Mouse (Mus musculus): ENCODE measurements around the gene Pla2g4e. TPM values are rescaled to one million over a fixed set of nuclear protein-coding genes. Genes with fewer than 3 reads are reported as not detected.

Gene Pla2g4e
- polyA plus RNA-seq, 1 experiment from 2014 or later = 1.8 TPM

DNA sequence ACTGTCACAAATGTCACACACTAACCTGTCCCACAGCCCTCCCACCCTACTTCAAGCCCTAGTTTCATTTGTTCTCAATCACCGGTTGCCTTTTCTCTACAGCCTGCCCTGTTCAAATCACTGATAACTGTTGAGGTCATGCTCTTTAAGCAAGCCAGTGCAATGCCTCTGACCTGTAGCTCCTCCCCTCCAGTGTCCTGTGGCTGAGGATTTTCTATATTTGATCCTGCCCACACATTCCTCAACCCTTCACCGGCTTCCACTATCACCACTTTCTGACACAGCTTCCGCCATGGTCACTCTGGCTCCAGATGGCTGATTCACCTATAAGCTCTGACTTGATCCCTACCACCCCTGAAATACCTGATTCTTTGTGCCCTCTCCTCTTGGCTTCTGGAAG lies 97.1 kb downstream of the Pla2g4e start:
- H3K27ac ChIP-seq (replicated peaks) = no peak overlapping the region
- peaks cover 3% of the 10 kb centered on the region; the same call in 1 of the 2 replicates for H3K27me3 ChIP-seq
- no peaks in the 10 kb centered on the region for H3K4me1 ChIP-seq
- no peaks in the 10 kb centered on the region for H3K36me3 ChIP-seq
- no peak overlapping the region for H3K4me3 ChIP-seq
- ATAC-seq (replicated peaks) = no peak
- H3K9ac ChIP-seq (replicated peaks) = no peak overlapping the region
- WGBS = 92% methylated on average over 3 of the region's 3 CpGs
- H3K4me2 ChIP-seq (replicated peaks) = no peak overlapping the region
- H3K9me3 ChIP-seq = no peaks in the 10 kb centered on the region

DNA sequence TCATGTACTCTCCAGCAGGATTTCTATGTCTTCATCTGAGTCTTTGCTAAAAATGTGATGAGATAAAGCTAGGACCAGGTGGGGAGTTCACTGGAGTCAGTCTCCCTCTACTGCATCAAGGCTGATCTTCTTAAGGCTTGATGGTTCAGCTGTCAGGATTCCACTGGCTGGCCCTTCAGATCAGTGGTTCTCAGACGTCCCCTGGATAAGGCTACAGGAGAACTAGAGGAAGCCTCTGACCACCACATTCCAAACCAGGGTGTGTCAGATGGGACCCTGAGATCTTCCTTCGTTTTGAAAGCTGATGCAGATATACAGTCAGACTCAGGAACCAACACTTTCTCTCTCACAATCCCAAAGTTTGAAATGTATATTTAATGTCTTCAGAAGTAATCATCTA lies 97.8 kb downstream of the Pla2g4e start:
- H3K27ac ChIP-seq (replicated peaks) = no peak overlapping the region
- ATAC-seq (replicated peaks) = no peak
- 65% methylated on average over 2 of the region's 2 CpGs for WGBS

DNA sequence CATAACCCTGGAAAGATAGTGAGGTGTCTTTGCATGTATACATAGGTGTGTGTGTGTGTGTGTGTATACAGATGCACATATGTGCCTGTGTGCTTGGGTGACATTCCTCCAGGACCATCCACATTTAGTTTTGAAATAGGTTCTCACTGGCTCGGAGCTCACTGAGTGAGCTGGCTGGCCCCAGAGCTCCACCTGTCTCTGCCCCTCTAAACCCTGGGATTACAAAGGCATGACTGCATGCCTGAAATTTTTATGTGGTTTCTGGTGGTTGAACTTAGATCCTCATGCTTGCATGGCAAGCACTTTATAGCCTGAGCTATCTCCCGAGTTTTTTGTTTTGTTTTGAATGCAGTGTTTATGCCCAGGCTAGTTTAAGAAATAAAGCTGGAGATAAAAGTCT lies 98.6 kb downstream of the Pla2g4e start:
- no peaks in the 10 kb centered on the region for H3K27me3 ChIP-seq
- H3K27ac ChIP-seq (replicated peaks) = no peak overlapping the region
- H3K36me3 ChIP-seq = no peaks in the 10 kb centered on the region
- no peaks in the 10 kb centered on the region for H3K4me1 ChIP-seq
- H3K9me3 ChIP-seq = no peaks in the 10 kb centered on the region
- ATAC-seq (replicated peaks) = no peak
- no peak overlapping the region for H3K4me2 ChIP-seq (replicated peaks)
- no peak overlapping the region for H3K9ac ChIP-seq (replicated peaks)
- no peak overlapping the region for H3K4me3 ChIP-seq
- WGBS = 79% methylated on average over 2 of the region's 2 CpGs

More for the DNA sequence above, 97.8 kb downstream of the Pla2g4e start:
- no peak overlapping the region for H3K4me2 ChIP-seq (replicated peaks)
- H3K4me1 ChIP-seq = no peaks in the 10 kb centered on the region
- H3K36me3 ChIP-seq = no peaks in the 10 kb centered on the region
- H3K9me3 ChIP-seq = no peaks in the 10 kb centered on the region
- no peaks in the 10 kb centered on the region for H3K27me3 ChIP-seq
- H3K4me3 ChIP-seq = no peak overlapping the region
- H3K9ac ChIP-seq (replicated peaks) = no peak overlapping the region

DNA sequence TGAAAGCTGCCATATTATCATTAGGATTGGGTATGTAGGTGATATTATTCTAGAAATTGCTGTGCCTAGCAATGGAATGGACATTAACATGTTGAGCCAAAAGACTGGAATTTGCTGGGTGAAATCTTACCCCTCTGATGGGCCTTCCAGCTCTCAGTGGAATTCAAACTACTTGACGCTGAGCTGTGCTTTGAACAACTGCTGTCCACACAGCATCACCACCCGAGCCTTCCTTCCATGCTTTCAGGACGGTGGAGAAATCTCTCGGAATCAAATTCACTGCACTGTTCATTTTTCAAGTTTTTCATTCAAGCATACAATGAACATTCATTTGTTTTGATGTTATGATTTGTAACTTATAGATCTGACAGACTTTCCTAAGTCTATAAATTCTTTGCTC lies 100.7 kb downstream of the Pla2g4e start:
- Histone ChIP-seq H3K4me3 (no peak overlapping the region), H3K27me3 (no peaks in the 10 kb centered on the region), H3K9me3 (no peaks in the 10 kb centered on the region), H3K9ac (replicated peaks) (no peak overlapping the region), H3K36me3 (no peaks in the 10 kb centered on the region), H3K4me2 (replicated peaks) (no peak overlapping the region), H3K4me1 (no peaks in the 10 kb centered on the region), H3K27ac (replicated peaks) (no peak overlapping the region)
- WGBS = 88% methylated on average over 4 of the region's 4 CpGs
- no peak for ATAC-seq (replicated peaks)

DNA sequence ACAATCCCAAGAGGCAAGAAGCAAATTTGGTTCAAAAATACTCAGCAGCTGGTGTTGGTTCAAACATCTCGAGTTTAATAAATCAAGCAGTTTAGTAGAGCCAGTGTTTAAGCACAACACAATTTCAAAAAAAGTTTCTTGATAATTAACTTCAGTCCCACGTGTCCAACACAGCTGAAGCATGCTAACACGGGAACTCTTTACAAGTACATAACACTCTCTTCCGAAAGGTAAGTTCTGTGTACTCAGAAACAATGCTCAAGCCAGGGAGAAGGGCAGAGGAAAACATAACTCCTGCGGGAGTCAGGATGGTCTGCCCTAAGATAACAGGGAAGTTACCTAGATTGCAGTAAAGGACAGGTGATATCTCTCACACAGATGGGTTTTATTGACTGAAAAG lies 102.8 kb downstream of the Pla2g4e start:
- Histone ChIP-seq H3K27ac (replicated peaks) (no peak overlapping the region), H3K9me3 (no peaks in the 10 kb centered on the region), H3K9ac (replicated peaks) (no peak overlapping the region), H3K36me3 (no peaks in the 10 kb centered on the region), H3K27me3 (no peaks in the 10 kb centered on the region), H3K4me3 (no peak overlapping the region), H3K4me1 (no peaks in the 10 kb centered on the region), H3K4me2 (replicated peaks) (no peak overlapping the region)
- WGBS = 85% methylated on average over 5 of the region's 5 CpGs
- ATAC-seq (replicated peaks) = no peak

DNA sequence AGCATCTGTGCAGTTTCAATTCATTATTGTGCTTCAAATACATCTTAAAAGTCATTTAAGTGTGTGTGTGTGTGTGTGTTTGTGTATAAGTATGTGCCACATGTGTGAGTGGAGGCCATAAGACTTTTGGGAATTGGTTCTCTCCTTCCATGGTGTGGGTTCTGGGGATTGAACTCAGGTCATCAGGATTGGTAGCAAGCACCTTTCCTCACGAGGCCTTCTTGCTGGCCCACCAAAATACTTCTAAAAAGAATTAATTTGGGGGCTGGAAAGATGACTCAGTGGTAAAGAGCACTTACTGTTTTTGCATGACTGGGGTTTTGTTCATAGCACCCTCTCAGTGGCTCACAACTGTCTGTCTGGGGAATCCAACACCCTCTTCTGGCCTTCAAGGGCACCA lies 103.5 kb downstream of the Pla2g4e start:
- Histone ChIP-seq H3K27ac (replicated peaks) (no peak overlapping the region), H3K9me3 (no peaks in the 10 kb centered on the region), H3K4me2 (replicated peaks) (no peak overlapping the region), H3K36me3 (no peaks in the 10 kb centered on the region), H3K9ac (replicated peaks) (no peak overlapping the region), H3K27me3 (no peaks in the 10 kb centered on the region), H3K4me1 (no peaks in the 10 kb centered on the region), H3K4me3 (no peak overlapping the region)
- WGBS = 80% methylated on average over 1 of the region's 1 CpGs
- no peak for ATAC-seq (replicated peaks)

DNA sequence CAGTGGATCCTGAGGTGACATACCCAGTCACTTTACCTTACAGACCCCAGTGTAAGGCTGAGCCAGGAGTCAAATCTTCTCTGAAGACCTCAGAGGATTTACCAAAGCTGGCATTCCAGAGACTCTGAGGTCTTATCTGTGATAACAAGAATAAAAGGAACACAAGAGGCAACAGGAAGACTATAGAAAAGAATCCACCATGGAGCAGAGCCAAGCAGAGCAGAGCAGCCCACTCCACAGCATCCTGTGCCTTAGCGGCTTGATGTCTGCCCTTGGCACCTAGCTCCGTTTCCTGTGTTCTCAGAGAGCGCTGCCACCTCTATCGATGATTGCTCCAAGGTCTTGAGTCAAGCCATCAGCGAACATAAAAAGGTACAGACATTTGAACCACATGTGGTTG lies 104.8 kb downstream of the Pla2g4e start:
- no peaks in the 10 kb centered on the region for H3K36me3 ChIP-seq
- H3K9me3 ChIP-seq = no peaks in the 10 kb centered on the region
- H3K9ac ChIP-seq (replicated peaks) = no peak overlapping the region
- no peaks in the 10 kb centered on the region for H3K27me3 ChIP-seq
- 90% methylated on average over 5 of the region's 5 CpGs for WGBS
- no peaks in the 10 kb centered on the region for H3K4me1 ChIP-seq
- no peak overlapping the region for H3K4me3 ChIP-seq
- no peak overlapping the region for H3K27ac ChIP-seq (replicated peaks)
- H3K4me2 ChIP-seq (replicated peaks) = no peak overlapping the region
- no peak for ATAC-seq (replicated peaks)

DNA sequence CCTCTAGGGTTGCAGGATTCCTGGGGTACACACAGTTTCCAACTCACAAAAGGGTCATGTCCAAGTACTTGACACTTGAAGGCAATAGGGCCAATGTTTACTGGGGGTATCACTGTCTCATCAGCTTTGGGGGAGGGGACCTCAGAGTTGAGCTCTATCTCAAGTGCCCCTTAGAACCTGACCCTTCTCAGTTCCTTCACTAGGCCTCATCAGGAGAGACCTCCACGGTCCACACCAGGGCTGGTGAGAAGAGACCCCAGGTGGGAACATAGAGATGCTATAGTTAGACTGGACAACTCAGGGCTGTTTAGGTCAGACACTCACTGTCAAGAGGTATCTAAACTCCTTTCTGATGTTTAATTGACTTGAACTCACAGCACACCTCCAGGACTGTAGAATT lies 106.0 kb downstream of the Pla2g4e start:
- Histone ChIP-seq H3K9ac (replicated peaks) (no peak overlapping the region), H3K4me2 (replicated peaks) (no peak overlapping the region), H3K27ac (replicated peaks) (no peak overlapping the region), H3K27me3 (no peaks in the 10 kb centered on the region), H3K9me3 (no peaks in the 10 kb centered on the region), H3K4me3 (no peak overlapping the region), H3K4me1 (no peaks in the 10 kb centered on the region), H3K36me3 (no peaks in the 10 kb centered on the region)
- WGBS = 76% methylated on average over 1 of the region's 1 CpGs
- no peak for ATAC-seq (replicated peaks)

DNA sequence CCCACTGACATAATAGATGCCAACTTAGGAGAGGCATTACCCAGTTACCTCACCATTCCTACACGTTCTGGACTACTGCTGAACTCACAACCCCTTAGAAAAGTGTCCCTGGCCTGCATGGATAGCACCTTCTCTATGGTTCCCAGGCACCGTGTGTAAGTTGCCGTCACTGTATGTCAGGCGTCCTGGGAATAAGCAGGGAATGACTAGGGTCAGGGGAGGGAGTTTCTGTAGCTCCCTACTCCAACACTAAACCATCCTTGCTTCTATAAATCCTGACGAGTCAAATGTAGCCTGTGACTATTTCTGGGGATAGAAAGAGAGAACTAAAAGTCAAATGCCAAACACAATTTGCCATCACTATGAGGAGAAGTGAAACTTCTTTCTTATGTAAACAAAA lies 107.9 kb downstream of the Pla2g4e start:
- no peaks in the 10 kb centered on the region for H3K36me3 ChIP-seq
- no peak overlapping the region for H3K4me3 ChIP-seq
- H3K4me2 ChIP-seq (replicated peaks) = no peak overlapping the region
- WGBS = 75% methylated on average over 5 of the region's 5 CpGs
- no peak for ATAC-seq (replicated peaks)
- H3K9ac ChIP-seq (replicated peaks) = no peak overlapping the region
- H3K9me3 ChIP-seq = no peaks in the 10 kb centered on the region
- no peak overlapping the region for H3K27ac ChIP-seq (replicated peaks)
- no peaks in the 10 kb centered on the region for H3K4me1 ChIP-seq
- no peaks in the 10 kb centered on the region for H3K27me3 ChIP-seq

DNA sequence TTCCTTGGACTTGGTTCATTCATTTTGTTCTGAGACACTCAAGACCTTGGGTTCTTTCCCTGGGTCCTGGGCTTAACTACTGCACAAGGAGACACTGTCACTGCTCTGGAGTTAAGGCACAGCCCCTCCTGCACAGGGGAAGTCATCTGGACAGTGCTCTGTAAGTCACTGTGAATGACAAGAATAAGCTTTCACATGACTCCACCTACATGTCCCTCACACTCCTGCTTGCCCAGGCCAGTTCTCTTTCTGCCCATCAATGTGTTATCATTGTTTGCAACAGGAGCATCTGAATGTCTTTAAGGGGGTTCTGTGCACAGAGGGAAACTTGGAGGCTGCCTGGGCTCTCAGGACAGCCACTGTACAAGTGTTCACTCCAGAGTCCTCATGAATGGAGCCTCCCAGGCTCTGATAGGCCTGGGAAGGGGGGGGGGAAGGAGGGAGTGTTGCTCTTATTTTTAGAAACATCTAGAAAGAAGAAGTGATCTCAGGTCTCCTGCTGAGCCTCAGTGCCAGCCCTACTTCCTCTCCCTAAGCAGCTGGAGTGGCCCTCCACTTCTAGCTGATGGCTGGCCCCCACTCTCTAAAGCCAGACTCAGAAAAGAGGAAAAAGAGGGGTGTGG lies 110.6 kb downstream of the Pla2g4e start:
- H3K4me2 ChIP-seq (replicated peaks) = no peak overlapping the region
- ATAC-seq (replicated peaks) = no peak
- no peak overlapping the region for H3K27ac ChIP-seq (replicated peaks)
- no peaks in the 10 kb centered on the region for H3K4me1 ChIP-seq
- no peaks in the 10 kb centered on the region for H3K36me3 ChIP-seq
- no peak overlapping the region for H3K4me3 ChIP-seq
- no peaks in the 10 kb centered on the region for H3K9me3 ChIP-seq
- no peak overlapping the region for H3K9ac ChIP-seq (replicated peaks)
- no peaks in the 10 kb centered on the region for H3K27me3 ChIP-seq

DNA sequence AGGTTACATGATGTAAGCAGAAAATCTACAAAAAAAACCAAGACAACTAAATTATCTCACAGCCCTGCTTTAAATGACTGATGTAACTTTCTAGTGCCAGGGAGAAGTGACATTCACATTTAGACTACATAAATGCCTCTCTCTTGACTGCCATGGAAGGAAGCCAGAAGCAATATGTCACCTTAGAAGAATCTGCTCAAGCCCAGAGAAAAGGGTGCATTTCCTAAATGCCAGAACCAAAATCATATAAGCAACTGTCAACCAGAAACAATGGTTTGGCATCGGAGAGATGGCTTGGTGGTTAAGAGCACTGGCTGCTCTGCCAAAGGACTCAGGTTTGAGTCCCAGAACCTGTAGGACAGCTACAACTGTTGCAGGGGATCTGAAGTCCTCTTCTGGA lies 113.3 kb downstream of the Pla2g4e start:
- Histone ChIP-seq H3K4me1 (no peaks in the 10 kb centered on the region), H3K9me3 (no peaks in the 10 kb centered on the region), H3K4me2 (replicated peaks) (no peak overlapping the region), H3K9ac (replicated peaks) (no peak overlapping the region), H3K4me3 (no peak overlapping the region), H3K36me3 (no peaks in the 10 kb centered on the region), H3K27me3 (no peaks in the 10 kb centered on the region), H3K27ac (replicated peaks) (no peak overlapping the region)
- ATAC-seq (replicated peaks) = no peak
- WGBS = 69% methylated on average over 1 of the region's 1 CpGs

DNA sequence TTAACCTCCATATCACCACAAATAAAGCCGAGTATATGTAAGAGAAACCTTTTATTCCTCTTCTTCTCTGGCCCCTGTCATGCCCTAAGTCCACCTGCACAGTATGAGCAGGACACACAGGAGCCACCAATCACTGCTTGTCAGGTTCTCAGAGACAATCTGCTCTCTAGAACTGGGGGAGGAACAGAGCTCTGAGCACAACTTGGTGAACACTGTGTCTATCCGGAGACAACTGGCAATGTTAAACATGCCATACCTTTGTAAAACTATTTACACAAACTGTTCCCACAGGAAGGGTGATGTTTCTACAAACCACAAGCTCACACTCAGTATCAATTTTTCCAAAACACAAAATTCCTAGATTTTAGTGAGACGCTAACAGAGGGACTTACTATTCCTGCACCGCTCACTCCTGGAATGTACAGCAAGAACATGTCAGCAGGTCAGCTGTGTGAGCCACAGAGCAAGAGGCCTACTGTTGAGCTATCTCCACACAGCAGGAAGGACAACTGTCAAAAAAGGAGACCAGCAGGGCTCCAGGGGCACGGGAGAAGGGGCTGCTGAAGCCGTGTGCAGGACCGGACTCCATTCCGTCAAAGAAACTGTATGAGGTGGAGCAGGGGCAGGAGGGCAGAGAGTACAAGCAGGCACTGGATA lies 115.8 kb downstream of the Pla2g4e start:
- 77% methylated on average over 8 of the region's 8 CpGs for WGBS
- H3K36me3 ChIP-seq = no peaks in the 10 kb centered on the region
- H3K4me1 ChIP-seq = no peaks in the 10 kb centered on the region
- H3K9ac ChIP-seq (replicated peaks) = no peak overlapping the region
- no peak for ATAC-seq (replicated peaks)
- no peaks in the 10 kb centered on the region for H3K27me3 ChIP-seq
- no peaks in the 10 kb centered on the region for H3K9me3 ChIP-seq
- H3K4me3 ChIP-seq = no peak overlapping the region
- H3K4me2 ChIP-seq (replicated peaks) = no peak overlapping the region
- H3K27ac ChIP-seq (replicated peaks) = no peak overlapping the region

DNA sequence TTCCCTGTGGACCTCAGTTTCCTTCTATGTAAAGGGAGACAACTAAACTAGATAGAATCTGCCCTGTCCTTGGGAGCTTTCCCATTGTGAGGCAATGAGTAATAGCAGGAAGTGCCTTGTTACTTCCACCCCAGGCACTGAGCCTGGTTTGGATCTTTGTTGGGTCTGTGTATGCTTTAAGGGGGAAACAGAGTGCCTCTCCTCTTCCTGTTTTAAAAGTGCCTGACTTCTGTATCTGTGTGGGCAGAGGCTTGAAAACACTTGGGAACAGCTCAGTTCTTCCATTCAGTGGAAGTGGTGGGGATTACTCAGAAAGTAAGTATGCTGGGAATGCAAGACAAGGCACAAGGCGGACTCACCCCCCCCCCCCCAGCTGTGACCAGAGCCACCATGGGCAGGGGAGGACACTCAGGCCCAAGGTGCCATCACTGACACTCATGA lies 116.5 kb downstream of the Pla2g4e start:
- ATAC-seq (replicated peaks) = no peak
- H3K36me3 ChIP-seq = no peaks in the 10 kb centered on the region
- WGBS = 69% methylated on average over 1 of the region's 1 CpGs
- H3K4me1 ChIP-seq = no peaks in the 10 kb centered on the region
- no peak overlapping the region for H3K27ac ChIP-seq (replicated peaks)
- H3K9me3 ChIP-seq = no peaks in the 10 kb centered on the region
- no peaks in the 10 kb centered on the region for H3K27me3 ChIP-seq
- no peak overlapping the region for H3K4me2 ChIP-seq (replicated peaks)
- H3K4me3 ChIP-seq = no peak overlapping the region
- no peak overlapping the region for H3K9ac ChIP-seq (replicated peaks)
